Mouse (Mus musculus) stomach, embryonic 16.5 days (tissue): ENCODE results near the gene Pdzd3. TPM values are rescaled to one million over a fixed set of nuclear protein-coding genes. Genes with fewer than 3 reads are reported as not detected.

Experiments
- ATAC-seq: fragments of 200-750 bp; cut with Nextera tagmentation; 2 replicates; pipeline ENCODE4 v1.8.0; 2017; ENCODE audit warnings: moderate number of reproducible peaks, moderate TSS enrichment; ENCODE audit not compliant: insufficient read depth, low FRiP score
- H3K27ac ChIP-seq: fragments of 300-500 bp; sonication (generic); 2 replicates; pipeline ENCODE4 v1.5.1; 2014; ENCODE audit warnings: low read length
- H3K27me3 ChIP-seq: fragments of 300-500 bp; sonication (generic); 2 replicates; pipeline ENCODE4 v1.6.1; 2014; ENCODE audit warnings: low read length, control low read depth, mixed read lengths; ENCODE audit not compliant: control insufficient read depth, insufficient read depth
- H3K36me3 ChIP-seq: fragments of 300-500 bp; sonication (generic); 2 replicates; pipeline ENCODE4 v1.6.1; 2014; ENCODE audit warnings: low read length; ENCODE audit not compliant: control insufficient read depth, insufficient read depth
- H3K4me1 ChIP-seq: fragments of 300-500 bp; sonication (generic); 2 replicates; pipeline ENCODE4 v1.6.1; 2014; ENCODE audit warnings: low read length, control low read depth, mixed read lengths; ENCODE audit not compliant: control insufficient read depth, insufficient read depth
- H3K4me2 ChIP-seq: fragments of 300-500 bp; sonication (generic); 2 replicates; pipeline ENCODE4 v1.6.1; 2014; ENCODE audit warnings: low read depth, low read length, mixed read lengths
- H3K4me3 ChIP-seq: fragments of 300-500 bp; sonication (generic); replicated peaks from 2 replicates; pipeline ENCODE4 v1.5.1; 2014; ENCODE audit warnings: mild to moderate bottlenecking, low read length
- H3K9ac ChIP-seq: fragments of 300-500 bp; sonication (generic); 2 replicates; pipeline ENCODE4 v1.6.1; 2014; ENCODE audit warnings: low read length
- H3K9me3 ChIP-seq: fragments of 300-500 bp; sonication (generic); replicated peaks from 2 replicates; pipeline ENCODE4 v1.6.1; 2016; ENCODE audit warnings: low read length, control low read depth; ENCODE audit not compliant: control insufficient read depth
- WGBS: fragments of 180-500 bp; shearing (Covaris S2); extraction: QIAGEN DNeasy Blood & Tissue Kit; methylation state at CpG from one replicate; pipeline ENCODE4 v1.1.7; 2014; 5-methylcytosine and 5-hydroxymethylcytosine counted together
- polyA plus RNA-seq: library from polyadenylated mRNA; unstranded; fragments of >200 nt; fragmentation: Nextera tagmentation; extraction: Ambion mirVana; gene quantifications from 2 replicates; pipeline ENCODE4 v1.2.1, GENCODE M21; 2015

The Pdzd3 gene
- polyA plus RNA-seq, 1 experiment from 2014 or later: 2.4 TPM

DNA sequence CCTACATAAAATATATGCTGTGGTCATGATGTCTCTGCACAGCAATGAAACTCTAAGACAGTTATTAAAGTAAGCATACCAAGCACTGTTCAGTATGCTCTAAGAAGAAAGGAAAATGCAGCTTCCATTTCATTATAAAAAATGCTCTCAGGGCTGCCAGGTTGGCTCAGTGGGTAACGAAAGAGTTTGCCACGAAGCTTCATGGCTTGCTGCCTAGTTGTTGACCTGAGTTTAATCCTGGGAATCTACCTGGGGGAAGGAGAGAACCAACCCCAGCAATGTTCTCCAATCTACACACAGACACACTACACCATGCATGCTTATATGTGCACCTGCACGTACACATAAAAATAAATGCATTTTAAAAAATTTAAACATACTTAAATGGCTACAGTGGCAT lies 52.1 kb downstream of the Pdzd3 start:
- no peak overlapping the region for H3K4me2 ChIP-seq
- no peak overlapping the region for H3K9ac ChIP-seq
- H3K9me3 ChIP-seq: no peaks in the 10 kb centered on the region
- no peak overlapping the region for H3K4me3 ChIP-seq
- no peaks in the 10 kb centered on the region for H3K27me3 ChIP-seq
- no peaks in the 10 kb centered on the region; the same call in 1 of the 2 replicates for H3K4me1 ChIP-seq
- ATAC-seq: no peak
- WGBS: 76% methylated on average over 3 of the region's 3 CpGs
- H3K27ac ChIP-seq: peak overlapping the region; percentile 71
- H3K36me3 ChIP-seq: 0 out of 2 replicates have a peak, but pooled peaks cover 8% of the 10 kb centered on the region

Other genes with a start within 250 kb of the Pdzd3 start
- gene Thy1, start 208.1 kb downstream of the Pdzd3 start, polyA plus RNA-seq: 1.7 and 2.0 TPM in 2 replicates
- 16.1 and 21.5 TPM in 2 replicates for gene Usp2, start 184.4 kb downstream of the Pdzd3 start, polyA plus RNA-seq
- 0.08 and 0.20 TPM in 2 replicates for gene Mfrp, start 149.7 kb downstream of the Pdzd3 start, polyA plus RNA-seq
- gene C1qtnf5, start 144.2 kb downstream of the Pdzd3 start, polyA plus RNA-seq: 2.4 and 2.5 TPM in 2 replicates
- 0.19 and 0.21 TPM in 2 replicates for gene Gm49380, start 138.0 kb downstream of the Pdzd3 start, polyA plus RNA-seq
- 42.3 and 50.6 TPM in 2 replicates for gene Rnf26, start 138.0 kb downstream of the Pdzd3 start, polyA plus RNA-seq
- 53.6 and 56.9 TPM in 2 replicates for gene Mcam, start 117.0 kb downstream of the Pdzd3 start, polyA plus RNA-seq
- 12.5 and 14.0 TPM in 2 replicates for gene Cbl, start 17.4 kb downstream of the Pdzd3 start, polyA plus RNA-seq
- 0.19 and 0.55 TPM in 2 replicates for gene Ccdc153, start 10.8 kb downstream of the Pdzd3 start, polyA plus RNA-seq
- 11.4 and 13.7 TPM in 2 replicates for gene Nlrx1, start 17.1 kb upstream of the Pdzd3 start, polyA plus RNA-seq
- 5.2 and 5.3 TPM in 2 replicates for gene Abcg4, start 37.1 kb upstream of the Pdzd3 start, polyA plus RNA-seq
- gene Hinfp, start 54.2 kb upstream of the Pdzd3 start, polyA plus RNA-seq: 21.2 and 23.6 TPM in 2 replicates
- 6.7 and 8.0 TPM in 2 replicates for gene C2cd2l, start 68.8 kb upstream of the Pdzd3 start, polyA plus RNA-seq
- gene Dpagt1, start 74.5 kb upstream of the Pdzd3 start, polyA plus RNA-seq: 32.0 and 40.6 TPM in 2 replicates
- 203 and 218 TPM in 2 replicates for gene H2afx, start 83.2 kb upstream of the Pdzd3 start, polyA plus RNA-seq
- 162 and 170 TPM in 2 replicates for gene Hmbs, start 92.8 kb upstream of the Pdzd3 start, polyA plus RNA-seq
- gene Vps11, start 110.2 kb upstream of the Pdzd3 start, polyA plus RNA-seq: 30.0 and 31.6 TPM in 2 replicates
- 33.8 and 41.3 TPM in 2 replicates for gene Hyou1, start 128.0 kb upstream of the Pdzd3 start, polyA plus RNA-seq
- 34.4 and 35.6 TPM in 2 replicates for gene Slc37a4, start 145.4 kb upstream of the Pdzd3 start, polyA plus RNA-seq
- 1,506 and 1,598 TPM in 2 replicates for gene Rps25, start 155.7 kb upstream of the Pdzd3 start, polyA plus RNA-seq
- 112 and 116 TPM in 2 replicates for gene Trappc4, start 156.1 kb upstream of the Pdzd3 start, polyA plus RNA-seq
- 22.4 and 27.6 TPM in 2 replicates for gene Ccdc84, start 167.1 kb upstream of the Pdzd3 start, polyA plus RNA-seq
- gene Foxr1, start 189.7 kb upstream of the Pdzd3 start, polyA plus RNA-seq: not detected in 2 replicates
- 31.1 and 39.0 TPM in 2 replicates for gene Upk2, start 203.5 kb upstream of the Pdzd3 start, polyA plus RNA-seq
- gene Bcl9l, start 231.4 kb upstream of the Pdzd3 start, polyA plus RNA-seq: 9.0 and 10.6 TPM in 2 replicates